Mouse (Mus musculus): Measurements from ENCODE around the gene Nes.

The Nes gene

GRCm38 (mm10) chr3:87951946-87952345, 18.9 kb upstream of the Nes start:
- no peak for DNase-seq

- no peak for DNase-seq
Observed at GRCm38 (mm10) chr3:87952440-87952839, 18.4 kb upstream of the Nes start.

GRCm38 (mm10) chr3:87958056-87958455, 12.8 kb upstream of the Nes start:
- DNase-seq: no peak

- DNase-seq: no peak
Observed at GRCm38 (mm10) chr3:87958476-87958875, 12.4 kb upstream of the Nes start.

- no peak for DNase-seq
Observed at GRCm38 (mm10) chr3:87958967-87959366, 11.9 kb upstream of the Nes start.

- DNase-seq: no peak
Observed at GRCm38 (mm10) chr3:87959371-87959770, 11.5 kb upstream of the Nes start.

GRCm38 (mm10) chr3:87960191-87960585, 10.7 kb upstream of the Nes start:
- no peak for DNase-seq

- peak; percentile 82 for DNase-seq
Observed at GRCm38 (mm10) chr3:87960586-87961191, 10.2 kb upstream of the Nes start.

GRCm38 (mm10) chr3:87970184-87970938, 517 bp upstream of the Nes start:
- DNase-seq: peak; percentile 53

GRCm38 (mm10) chr3:87971489-87972202, 768 bp downstream of the Nes start:
- DNase-seq: peak; percentile 37

GRCm38 (mm10) chr3:87972203-87972664, 1.4 kb downstream of the Nes start:
- DNase-seq: no peak

GRCm38 (mm10) chr3:87972776-87973175, 1.9 kb downstream of the Nes start:
- no peak for DNase-seq

- no peak for DNase-seq
Observed at GRCm38 (mm10) chr3:87973593-87974380, 2.9 kb downstream of the Nes start.

GRCm38 (mm10) chr3:87974381-87974987, 3.6 kb downstream of the Nes start:
- DNase-seq: no peak

GRCm38 (mm10) chr3:87979493-87979892, 8.6 kb downstream of the Nes start:
- no peak for DNase-seq

- DNase-seq: no peak
Observed at GRCm38 (mm10) chr3:87980085-87980484, 9.2 kb downstream of the Nes start.

GRCm38 (mm10) chr3:87980728-87981127, 9.8 kb downstream of the Nes start:
- DNase-seq: no peak

- DNase-seq: no peak
Observed at GRCm38 (mm10) chr3:87981214-87981760, 10.4 kb downstream of the Nes start.

- DNase-seq: no peak
Observed at GRCm38 (mm10) chr3:87981894-87982835, 11.3 kb downstream of the Nes start.

- no peak for DNase-seq
Observed at GRCm38 (mm10) chr3:87982836-87983601, 12.1 kb downstream of the Nes start.
